Mouse (Mus musculus) CH12.LX (cell line): ENCODE measurements around the gene Gm13124. TPM values are rescaled to one million over a fixed set of nuclear protein-coding genes. Genes with fewer than 3 reads are reported as not detected.

ENCODE experiments used
- polyA plus RNA-seq: library from polyadenylated mRNA; unstranded; fragments of >175 nt; gene quantifications from 2 replicates; pipeline ENCODE4 v1.2.1, GENCODE M21; 2012; ENCODE audit warnings: low read depth; ENCODE audit not compliant: insufficient read length
- total RNA-seq, 2 experiments: library from RNA; depleted of rRNA; stranded (reverse); fragments of 300-350 nt in 1 of 2; fragments of >200 nt in 1 of 2; gene quantifications; 2 replicates each; pipeline ENCODE4 v1.2.3; 2012 to 2014

The Gm13124 gene
- total and polyA plus RNA-seq, 3 experiments = not detected

Other genes with a start within 250 kb of the Gm13124 start
- gene Gm13128, start 234.9 kb downstream of the Gm13124 start, total RNA-seq (2012; rRNA removed) = not detected in 2 replicates
- gene Gm13128, start 234.9 kb downstream of the Gm13124 start, total RNA-seq (2014; rRNA removed) = not detected in 2 replicates
- not detected in 2 replicates for gene Gm13128, start 234.9 kb downstream of the Gm13124 start, polyA plus RNA-seq
- not detected in 2 replicates for gene Gm13119, start 207.2 kb downstream of the Gm13124 start, total RNA-seq (2012; rRNA removed)
- not detected in 2 replicates for gene Gm13119, start 207.2 kb downstream of the Gm13124 start, total RNA-seq (2014; rRNA removed)
- gene Gm13119, start 207.2 kb downstream of the Gm13124 start, polyA plus RNA-seq = not detected in 2 replicates
- gene Pramef20, start 187.2 kb downstream of the Gm13124 start, total RNA-seq (2012; rRNA removed) = not detected in 2 replicates
- gene Pramef20, start 187.2 kb downstream of the Gm13124 start, total RNA-seq (2014; rRNA removed) = not detected in 2 replicates
- not detected in 2 replicates for gene Pramef20, start 187.2 kb downstream of the Gm13124 start, polyA plus RNA-seq
- gene Pramef12, start 156.7 kb downstream of the Gm13124 start, total RNA-seq (2012; rRNA removed) = 0.13 and 0.17 TPM in 2 replicates
- 0.16 and 0.55 TPM in 2 replicates for gene Pramef12, start 156.7 kb downstream of the Gm13124 start, total RNA-seq (2014; rRNA removed)
- 0.23 and 0.46 TPM in 2 replicates for gene Pramef12, start 156.7 kb downstream of the Gm13124 start, polyA plus RNA-seq
- gene 1700012P22Rik, start 126.4 kb downstream of the Gm13124 start, total RNA-seq (2012; rRNA removed) = not detected in 2 replicates
- not detected in 2 replicates for gene 1700012P22Rik, start 126.4 kb downstream of the Gm13124 start, total RNA-seq (2014; rRNA removed)
- gene 1700012P22Rik, start 126.4 kb downstream of the Gm13124 start, polyA plus RNA-seq = not detected in 2 replicates
- gene Gm9944, start 111.8 kb downstream of the Gm13124 start, total RNA-seq (2012; rRNA removed) = not detected in 2 replicates
- not detected in 2 replicates for gene Gm9944, start 111.8 kb downstream of the Gm13124 start, total RNA-seq (2014; rRNA removed)
- gene Gm9944, start 111.8 kb downstream of the Gm13124 start, polyA plus RNA-seq = not detected in 2 replicates
- not detected in 2 replicates for gene Aadacl3, start 101.4 kb downstream of the Gm13124 start, total RNA-seq (2012; rRNA removed)
- gene Aadacl3, start 101.4 kb downstream of the Gm13124 start, total RNA-seq (2014; rRNA removed) = not detected in 2 replicates
- not detected in 2 replicates for gene Aadacl3, start 101.4 kb downstream of the Gm13124 start, polyA plus RNA-seq
- gene 9430007A20Rik, start 45.3 kb downstream of the Gm13124 start, total RNA-seq (2012; rRNA removed) = not detected in 2 replicates
- gene 9430007A20Rik, start 45.3 kb downstream of the Gm13124 start, total RNA-seq (2014; rRNA removed) = not detected in 2 replicates
- gene 9430007A20Rik, start 45.3 kb downstream of the Gm13124 start, polyA plus RNA-seq = not detected in 2 replicates
- not detected in 2 replicates for gene Aadacl4, start 48.6 kb upstream of the Gm13124 start, total RNA-seq (2012; rRNA removed)
- gene Aadacl4, start 48.6 kb upstream of the Gm13124 start, total RNA-seq (2014; rRNA removed) = not detected in 2 replicates
- gene Aadacl4, start 48.6 kb upstream of the Gm13124 start, polyA plus RNA-seq = not detected in 2 replicates
- not detected in 2 replicates for gene Gm436, start 121.2 kb upstream of the Gm13124 start, total RNA-seq (2012; rRNA removed)
- gene Gm436, start 121.2 kb upstream of the Gm13124 start, total RNA-seq (2014; rRNA removed) = not detected in 2 replicates
- gene Gm436, start 121.2 kb upstream of the Gm13124 start, polyA plus RNA-seq = not detected in 2 replicates
- gene Gm13178, start 156.3 kb upstream of the Gm13124 start, total RNA-seq (2012; rRNA removed) = not detected in 2 replicates
- not detected in 2 replicates for gene Gm13178, start 156.3 kb upstream of the Gm13124 start, total RNA-seq (2014; rRNA removed)
- gene Gm13178, start 156.3 kb upstream of the Gm13124 start, polyA plus RNA-seq = not detected in 2 replicates
- not detected in 2 replicates for gene Gm438, start 221.4 kb upstream of the Gm13124 start, total RNA-seq (2012; rRNA removed)
- not detected in 2 replicates for gene Gm438, start 221.4 kb upstream of the Gm13124 start, total RNA-seq (2014; rRNA removed)
- gene Gm438, start 221.4 kb upstream of the Gm13124 start, polyA plus RNA-seq = not detected in 2 replicates